Mouse (Mus musculus): Measurements from ENCODE around the gene Mgat4a. TPM values are rescaled to one million over a fixed set of nuclear protein-coding genes. Genes with fewer than 3 reads are reported as not detected.

Gene Mgat4a
- 5.0 and 5.1 TPM in 2 replicates for polyA plus RNA-seq (2016; fragmentation: Nextera tagmentation; extraction: Ambion mirVana)

DNA sequence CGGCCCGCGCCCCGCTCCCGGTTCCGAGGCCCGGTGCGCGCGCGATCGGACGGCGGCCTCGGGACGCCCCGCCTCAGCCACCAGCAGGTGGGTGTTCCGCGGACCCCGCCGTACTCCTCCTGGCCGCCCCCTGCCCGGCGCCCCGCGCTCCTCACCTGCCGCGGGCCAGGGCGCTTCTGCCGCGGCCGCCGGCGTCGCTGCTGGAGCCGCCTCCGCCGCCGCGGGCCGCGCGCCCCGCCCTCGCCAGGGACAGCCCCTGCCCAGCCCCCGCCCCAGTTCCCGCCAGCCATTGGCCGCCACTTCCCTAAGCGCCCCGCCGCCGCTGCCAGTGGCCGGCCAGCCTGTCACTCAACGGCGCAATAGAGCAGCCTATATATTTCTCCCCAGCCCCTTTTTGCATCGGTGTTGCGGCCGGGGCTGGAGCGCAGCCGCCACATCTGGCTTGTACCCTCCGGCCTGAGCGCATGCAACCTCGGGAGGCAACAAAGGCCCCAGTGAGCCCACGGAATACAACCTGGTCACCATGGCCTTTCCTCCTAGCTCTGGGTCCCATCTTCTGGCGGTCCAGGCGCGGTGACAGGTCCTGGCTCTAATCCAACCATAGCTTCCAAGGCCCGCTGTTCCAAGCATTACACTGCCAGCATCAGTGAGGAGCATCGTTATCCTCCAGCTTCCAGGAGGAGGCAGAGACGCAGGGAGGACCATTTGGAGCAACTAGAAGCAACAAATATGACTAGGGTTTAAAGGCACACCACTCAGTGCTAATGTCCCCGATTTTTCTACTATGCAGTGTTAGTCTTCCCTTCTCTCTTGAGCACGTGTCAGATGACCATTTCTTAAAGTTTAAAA, at the start of gene Mgat4a:
Gene Mgat4a, minus strand, starts transcription at position 207 of the 849 bp plus-strand sequence.
- H3K9ac ChIP-seq = peak within 1 kb of the TSS; percentile 86
- H3K9me3 ChIP-seq = no peaks in the 10 kb centered on the region
- WGBS = 1% methylated on average over 51 of the region's 72 CpGs
- peak within 1 kb of the TSS; percentile 96 for H3K4me2 ChIP-seq
- ATAC-seq (ENCODE audit: low FRiP score) = peak; percentile 100
- no peaks in the 10 kb centered on the region for H3K36me3 ChIP-seq (replicated peaks)
- H3K27ac ChIP-seq = peak within 1 kb of the TSS; percentile 75
- peak within 1 kb of the TSS; percentile 76 for H3K4me3 ChIP-seq (replicated peaks)
- peaks cover 17% of the 10 kb centered on the region for H3K27me3 ChIP-seq
- 0 out of 2 replicates have a peak, but pooled peaks cover 3% of the 10 kb centered on the region for H3K4me1 ChIP-seq

GRCm38 (mm10) chr1:37585809-37586480, 45.1 kb upstream of the Mgat4a start:
- no peaks in the 10 kb centered on the region for H3K36me3 ChIP-seq (replicated peaks)
- H3K27ac ChIP-seq = no peak overlapping the region
- H3K4me1 ChIP-seq = no peaks in the 10 kb centered on the region
- H3K4me3 ChIP-seq (replicated peaks) = no peak overlapping the region
- no peak for ATAC-seq (ENCODE audit: low FRiP score)
- 88% methylated on average over 13 of the region's 13 CpGs for WGBS
- H3K9ac ChIP-seq = no peak overlapping the region
- no peaks in the 10 kb centered on the region for H3K9me3 ChIP-seq
- no peaks in the 10 kb centered on the region for H3K27me3 ChIP-seq
- no peak overlapping the region for H3K4me2 ChIP-seq

- H3K36me3 ChIP-seq (replicated peaks) = no peaks in the 10 kb centered on the region
- H3K9me3 ChIP-seq = no peaks in the 10 kb centered on the region
- 77% methylated on average over 9 of the region's 9 CpGs for WGBS
- no peak overlapping the region for H3K4me2 ChIP-seq
- ATAC-seq (ENCODE audit: low FRiP score) = no peak
- H3K27ac ChIP-seq = no peak overlapping the region
- H3K9ac ChIP-seq = no peak overlapping the region
- no peak overlapping the region for H3K4me3 ChIP-seq (replicated peaks)
- no peaks in the 10 kb centered on the region for H3K27me3 ChIP-seq
- H3K4me1 ChIP-seq = no peaks in the 10 kb centered on the region
Observed at GRCm38 (mm10) chr1:37583795-37584464, 43.1 kb upstream of the Mgat4a start.

DNA sequence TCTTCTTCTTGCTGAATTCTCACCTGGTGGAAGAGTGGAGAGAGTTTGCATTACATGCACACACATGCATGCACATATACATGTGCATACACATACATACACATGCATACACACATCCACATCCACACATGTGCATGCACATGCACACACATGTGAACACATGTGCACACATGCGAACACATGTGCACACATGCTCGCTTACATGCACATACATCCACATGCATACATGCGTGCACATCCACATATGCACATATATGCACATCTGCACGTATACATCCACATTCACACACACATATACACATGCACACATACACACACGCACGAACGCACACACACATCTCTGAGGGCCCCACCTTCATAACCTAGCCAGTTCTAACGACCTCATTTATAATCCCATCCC, 42.4 kb upstream of the Mgat4a start:
- no peak for ATAC-seq (ENCODE audit: low FRiP score)
- no peak overlapping the region for H3K9ac ChIP-seq
- WGBS = 88% methylated on average over 8 of the region's 8 CpGs

DNA sequence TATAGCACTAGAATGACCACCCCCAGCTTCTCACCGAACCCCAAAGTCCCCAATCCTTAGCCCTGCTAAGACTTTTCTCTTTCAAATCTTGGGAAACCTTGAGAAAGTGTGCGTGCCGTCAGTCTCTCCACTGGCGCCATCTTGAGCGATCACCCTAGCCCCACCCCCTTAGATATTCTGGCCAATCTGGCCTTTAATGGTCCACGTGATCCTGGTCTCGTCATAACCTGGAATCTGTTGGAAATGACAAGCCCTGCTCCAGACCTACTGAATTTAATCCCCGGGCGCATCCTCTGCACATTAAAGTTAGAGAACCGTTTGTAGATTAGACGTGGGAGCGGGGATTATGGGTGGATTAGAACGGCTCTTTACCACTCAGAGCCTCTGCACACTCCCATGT, 38.9 kb upstream of the Mgat4a start:
- Histone ChIP-seq H3K4me1 (no peaks in the 10 kb centered on the region), H3K36me3 (replicated peaks) (no peaks in the 10 kb centered on the region), H3K27ac (no peak overlapping the region), H3K9me3 (no peaks in the 10 kb centered on the region), H3K4me3 (replicated peaks) (no peak overlapping the region), H3K4me2 (no peak overlapping the region), H3K27me3 (no peaks in the 10 kb centered on the region), H3K9ac (no peak overlapping the region)
- 95% methylated on average over 13 of the region's 13 CpGs for WGBS
- no peak for ATAC-seq (ENCODE audit: low FRiP score)

More for the DNA sequence above, 42.4 kb upstream of the Mgat4a start:
- H3K4me2 ChIP-seq = no peak overlapping the region
- H3K9me3 ChIP-seq = no peaks in the 10 kb centered on the region
- no peak overlapping the region for H3K27ac ChIP-seq
- H3K4me3 ChIP-seq (replicated peaks) = no peak overlapping the region
- no peaks in the 10 kb centered on the region for H3K36me3 ChIP-seq (replicated peaks)
- H3K27me3 ChIP-seq = no peaks in the 10 kb centered on the region
- H3K4me1 ChIP-seq = no peaks in the 10 kb centered on the region

DNA sequence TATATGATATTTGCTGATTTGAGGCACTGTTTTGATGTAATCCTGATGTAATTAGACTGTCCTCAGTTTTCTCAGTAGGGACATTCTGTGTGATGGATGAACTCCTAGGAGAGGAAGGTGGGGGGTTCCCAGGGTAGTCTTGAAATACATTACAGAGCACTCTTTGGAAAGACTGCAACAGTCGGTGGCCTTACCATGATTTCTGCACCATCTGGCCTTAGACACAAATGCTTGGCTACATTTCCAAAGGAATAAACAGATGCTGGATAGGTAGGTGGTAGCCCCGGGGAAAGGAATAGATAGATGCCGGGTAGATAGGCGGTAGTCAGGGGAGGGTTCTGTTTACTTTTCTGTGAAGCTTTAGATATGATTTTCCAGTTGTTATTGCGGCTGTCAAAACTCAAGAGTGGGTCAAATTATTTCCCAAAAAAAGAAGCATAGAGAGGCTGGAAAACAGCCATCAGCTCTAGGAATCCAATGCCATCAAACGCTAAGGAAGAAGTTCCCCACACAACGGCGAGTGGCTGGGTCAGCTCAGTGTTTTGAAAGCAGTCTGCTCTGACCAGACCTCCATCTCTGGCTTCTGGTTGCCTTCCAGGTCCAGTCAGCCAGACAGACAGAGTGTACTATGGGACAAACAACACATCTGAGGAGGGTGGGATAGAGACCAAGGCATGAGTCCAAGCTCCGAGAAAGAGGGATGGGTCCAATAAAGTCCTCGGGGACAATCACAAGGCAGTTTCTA, 31.9 kb upstream of the Mgat4a start:
- Histone ChIP-seq H3K27ac (no peak overlapping the region), H3K9ac (no peak overlapping the region), H3K4me3 (replicated peaks) (no peak overlapping the region), H3K36me3 (replicated peaks) (no peaks in the 10 kb centered on the region), H3K4me2 (no peak overlapping the region), H3K9me3 (no peaks in the 10 kb centered on the region), H3K27me3 (no peaks in the 10 kb centered on the region), H3K4me1 (no peaks in the 10 kb centered on the region)
- 89% methylated on average over 10 of the region's 10 CpGs for WGBS
- no peak for ATAC-seq (ENCODE audit: low FRiP score)

GRCm38 (mm10) chr1:37568379-37568778, 27.6 kb upstream of the Mgat4a start:
- Histone ChIP-seq H3K4me3 (replicated peaks) (no peak overlapping the region), H3K9ac (no peak overlapping the region), H3K27me3 (no peaks in the 10 kb centered on the region), H3K4me2 (no peak overlapping the region), H3K27ac (no peak overlapping the region), H3K9me3 (no peaks in the 10 kb centered on the region), H3K36me3 (replicated peaks) (no peaks in the 10 kb centered on the region), H3K4me1 (no peaks in the 10 kb centered on the region; the same call in 1 of the 2 replicates)
- ATAC-seq (ENCODE audit: low FRiP score) = no peak
- 91% methylated on average over 1 of the region's 1 CpGs for WGBS

- Histone ChIP-seq H3K4me2 (no peak overlapping the region), H3K4me1 (no peaks in the 10 kb centered on the region; the same call in 1 of the 2 replicates), H3K36me3 (replicated peaks) (no peaks in the 10 kb centered on the region), H3K9me3 (peaks cover 4% of the 10 kb centered on the region; the same call in 1 of the 2 replicates), H3K27me3 (no peaks in the 10 kb centered on the region), H3K4me3 (replicated peaks) (no peak overlapping the region), H3K9ac (no peak overlapping the region), H3K27ac (no peak overlapping the region)
- WGBS = 91% methylated on average over 4 of the region's 4 CpGs
- no peak for ATAC-seq (ENCODE audit: low FRiP score)
Observed at GRCm38 (mm10) chr1:37566754-37567153, 25.9 kb upstream of the Mgat4a start.

DNA sequence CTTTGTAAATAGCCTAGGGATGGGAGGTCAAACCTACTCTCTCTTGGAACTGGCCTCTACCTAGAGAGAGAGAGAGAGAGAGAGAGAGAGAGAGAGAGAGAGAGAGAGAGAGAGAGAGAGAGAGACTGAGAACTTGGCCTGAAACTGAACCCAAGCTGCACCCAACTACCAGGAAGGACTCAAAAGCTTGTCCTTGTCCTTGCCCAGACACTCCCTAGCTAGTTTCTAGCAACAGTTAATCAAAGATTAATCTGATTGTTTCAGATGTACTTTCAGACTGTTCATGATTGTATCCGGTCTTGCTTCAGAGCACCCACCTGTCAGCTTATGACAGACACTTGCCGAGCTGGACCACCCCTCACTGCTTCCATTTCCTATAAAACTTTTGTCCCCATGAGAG, 25.5 kb upstream of the Mgat4a start:
- no peak overlapping the region for H3K4me2 ChIP-seq
- no peak overlapping the region for H3K27ac ChIP-seq
- H3K9ac ChIP-seq = no peak overlapping the region
- WGBS = 87% methylated on average over 2 of the region's 2 CpGs
- H3K4me1 ChIP-seq = no peaks in the 10 kb centered on the region; the same call in 1 of the 2 replicates
- H3K36me3 ChIP-seq (replicated peaks) = no peaks in the 10 kb centered on the region
- H3K9me3 ChIP-seq = peaks cover 4% of the 10 kb centered on the region; the same call in 1 of the 2 replicates
- H3K4me3 ChIP-seq (replicated peaks) = no peak overlapping the region
- H3K27me3 ChIP-seq = no peaks in the 10 kb centered on the region
- no peak for ATAC-seq (ENCODE audit: low FRiP score)

GRCm38 (mm10) chr1:37565396-37565795, 24.6 kb upstream of the Mgat4a start:
- Histone ChIP-seq H3K4me1 (no peaks in the 10 kb centered on the region; the same call in 1 of the 2 replicates), H3K36me3 (replicated peaks) (no peaks in the 10 kb centered on the region), H3K27ac (no peak overlapping the region), H3K4me3 (replicated peaks) (no peak overlapping the region), H3K27me3 (no peaks in the 10 kb centered on the region), H3K9me3 (peaks cover 4% of the 10 kb centered on the region; the same call in 1 of the 2 replicates), H3K9ac (no peak overlapping the region), H3K4me2 (no peak overlapping the region)
- ATAC-seq (ENCODE audit: low FRiP score) = no peak
- WGBS = 51% methylated on average over 6 of the region's 6 CpGs

GRCm38 (mm10) chr1:37561955-37562354, 21.1 kb upstream of the Mgat4a start:
- Histone ChIP-seq H3K27me3 (no peaks in the 10 kb centered on the region), H3K27ac (no peak overlapping the region), H3K36me3 (replicated peaks) (no peaks in the 10 kb centered on the region), H3K4me2 (no peak overlapping the region), H3K4me3 (replicated peaks) (no peak overlapping the region), H3K9ac (no peak overlapping the region), H3K4me1 (no peaks in the 10 kb centered on the region; the same call in 1 of the 2 replicates), H3K9me3 (peaks cover 4% of the 10 kb centered on the region; the same call in 1 of the 2 replicates)
- ATAC-seq (ENCODE audit: low FRiP score) = no peak
- 88% methylated on average over 3 of the region's 3 CpGs for WGBS
